Mouse (Mus musculus) 3134 (cell line): ENCODE data around the gene Ndc80.
"Not testable (repeated sequence)": the region's sequence is repeated elsewhere in the genome, so short reads cannot be mapped to it uniquely, and the experiment has no call there.

Source experiments
- DNase-seq: peaks from one replicate; pipeline ENCODE4 v3.0.0-alpha.2; 2011; ENCODE audit warnings: low spot score; ENCODE audit not compliant: insufficient read length; ENCODE audit errors: extremely low read depth

The Ndc80 gene

DNA sequence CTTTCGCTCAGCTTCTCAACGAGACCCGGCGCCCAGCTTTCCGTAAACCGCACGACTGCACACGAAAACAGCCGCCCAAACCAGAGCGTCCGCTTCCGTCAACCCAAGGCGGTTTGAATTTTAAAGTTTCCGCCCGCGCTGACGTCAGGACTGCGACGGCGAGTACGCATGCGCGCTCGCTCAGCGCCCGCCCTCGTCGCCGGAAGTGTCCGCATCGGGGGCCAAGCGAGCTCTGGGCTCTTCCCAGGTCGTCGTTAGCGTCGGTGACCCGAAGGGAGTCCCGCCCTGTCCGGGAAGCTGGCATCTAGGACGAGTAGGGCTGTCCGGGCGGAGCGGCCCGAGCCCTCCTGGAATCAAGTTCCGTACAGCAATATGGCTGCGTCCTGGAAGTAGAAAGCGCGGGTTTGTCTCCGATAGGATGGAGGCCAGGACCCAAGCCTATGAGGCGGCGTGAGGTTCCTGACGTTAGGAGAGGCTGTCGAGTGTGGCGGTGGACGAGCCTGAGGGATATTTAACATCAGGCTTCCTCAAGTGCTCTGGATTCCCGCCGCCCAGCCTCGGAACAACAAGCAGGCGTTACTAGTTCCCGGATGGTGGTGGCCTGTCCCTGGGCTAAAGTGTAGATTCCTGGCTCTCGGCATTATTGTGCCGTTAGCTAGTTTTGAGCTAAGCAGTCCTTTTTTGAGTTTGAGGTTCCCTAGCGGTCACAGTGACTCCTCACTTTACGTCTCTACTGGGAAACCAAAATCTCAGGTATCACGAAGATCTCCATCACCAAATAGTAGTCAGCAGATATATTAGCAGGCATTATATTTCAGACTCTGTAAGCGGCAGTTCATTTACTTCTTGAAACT is at the start of gene Ndc80:
Gene Ndc80, minus strand, starts transcription at position 147 of the 854 bp plus-strand sequence.
- peak; percentile 98 for DNase-seq

DNA sequence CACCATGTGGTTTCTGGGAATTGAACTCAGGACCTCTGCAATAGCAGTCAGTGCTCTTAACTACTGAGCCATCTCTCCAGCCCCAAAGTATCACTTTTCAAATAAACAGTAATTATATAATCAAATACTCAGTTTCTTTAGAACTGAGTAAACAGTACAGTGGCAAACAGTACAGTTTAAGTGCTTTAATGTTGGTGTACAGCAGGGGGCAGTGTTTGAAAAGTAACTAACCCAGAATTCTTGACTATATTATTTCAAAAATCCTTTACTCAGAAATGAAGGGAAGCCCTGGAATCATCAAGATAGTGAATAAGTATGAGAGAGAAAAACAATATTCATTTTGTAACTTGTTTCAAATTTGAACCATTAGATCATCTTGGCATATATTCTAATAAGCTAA is 35.0 kb upstream of the Ndc80 start:
- no peak for DNase-seq

DNA sequence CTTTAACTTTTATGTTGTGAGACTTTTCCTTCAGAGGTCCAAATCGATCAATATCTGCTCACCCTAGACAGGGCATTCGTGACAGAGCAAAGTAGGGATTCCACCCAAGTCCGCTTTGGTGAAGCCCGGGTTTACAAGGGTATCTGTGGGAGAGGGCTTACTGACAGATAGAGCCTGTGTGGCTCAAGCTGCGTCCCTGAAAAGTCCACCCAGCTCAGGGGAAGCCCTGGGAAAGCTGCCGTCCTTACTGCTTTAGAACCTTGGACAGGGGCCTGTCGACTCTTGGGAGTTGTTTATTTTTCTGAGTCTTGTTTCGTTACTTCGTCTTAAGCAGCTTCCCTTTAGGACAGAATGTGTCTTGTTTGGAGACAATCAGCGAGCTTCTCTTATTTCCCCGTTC is 26.2 kb upstream of the Ndc80 start:
- DNase-seq, result no peak

DNA sequence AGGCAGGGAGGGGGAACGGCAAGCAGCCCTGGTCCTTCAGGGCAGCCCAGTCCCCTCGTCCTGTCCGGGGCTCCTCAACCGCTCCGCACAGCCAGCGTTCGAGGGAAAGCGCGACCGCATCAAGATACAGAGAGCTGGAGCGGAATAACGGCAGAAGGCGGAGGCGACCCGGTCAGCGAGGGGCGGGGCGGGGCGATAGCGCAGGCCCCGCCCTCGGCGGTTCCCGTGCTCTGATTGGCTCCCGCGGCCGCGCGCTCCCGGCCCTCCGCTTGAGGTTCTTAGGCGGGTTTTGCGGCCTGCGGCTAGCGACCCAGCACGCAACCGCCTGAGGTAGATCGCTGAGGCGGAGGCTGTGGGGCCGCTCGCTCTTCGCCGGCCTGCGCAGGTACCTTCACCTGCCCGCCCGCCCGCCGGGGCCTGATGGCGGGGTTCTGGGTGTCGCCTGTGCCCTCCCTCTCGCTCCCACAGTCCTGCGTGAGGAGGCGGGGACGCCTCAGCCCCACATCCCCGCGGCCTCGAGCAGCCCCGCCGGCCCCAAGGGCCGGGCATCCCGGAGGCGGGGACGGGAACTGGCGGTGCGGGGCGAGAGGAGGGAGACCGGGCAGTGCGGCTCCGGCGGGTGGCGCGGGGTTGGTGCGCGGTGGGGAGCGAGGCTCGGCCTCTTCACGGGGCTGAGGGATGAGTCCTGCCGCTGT is 25.2 kb upstream of the Ndc80 start, which contains the start of gene Spdya:
Gene Spdya, plus strand, starts transcription at position 305 of the 695 bp plus-strand sequence.
- peak; percentile 87 for DNase-seq

DNA sequence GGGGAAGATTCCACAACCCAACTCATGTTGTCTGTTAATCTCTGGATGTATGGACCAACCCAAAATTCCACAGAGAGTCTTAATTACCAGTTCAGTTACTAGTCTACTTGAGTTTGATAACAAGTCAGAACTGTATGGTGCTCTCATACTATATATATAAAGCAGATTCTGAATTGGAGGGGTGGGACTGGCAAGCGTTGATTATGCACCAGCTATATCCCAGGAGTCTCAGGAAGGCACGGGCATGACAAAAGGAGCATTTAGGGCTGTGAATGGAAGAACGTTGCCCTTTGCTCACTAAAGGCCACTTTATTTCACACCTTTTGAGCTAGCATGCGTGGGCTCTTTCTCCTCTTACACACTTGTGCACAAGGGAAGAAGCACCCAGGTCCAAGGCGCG is 24.7 kb upstream of the Ndc80 start:
- no peak for DNase-seq

DNA sequence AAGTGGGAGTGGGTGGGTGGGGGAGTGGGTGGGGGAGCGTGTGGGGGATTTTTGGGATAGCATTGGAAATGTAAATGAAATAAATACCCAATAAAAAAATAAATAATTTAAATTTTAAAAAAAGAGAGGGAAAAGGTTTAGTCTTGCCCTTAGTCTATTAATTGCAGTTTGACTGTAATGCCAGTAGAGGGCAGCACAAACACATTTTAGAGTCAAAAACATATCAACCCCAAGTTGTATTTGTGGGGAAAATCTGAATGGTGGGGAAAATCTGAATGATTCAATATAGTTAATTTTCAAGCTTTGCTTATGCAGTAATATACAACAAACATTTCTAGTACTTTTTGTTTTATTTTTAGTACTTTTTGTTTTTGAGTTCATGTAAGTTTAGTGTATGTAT is 21.9 kb upstream of the Ndc80 start:
- DNase-seq, result no peak

DNA sequence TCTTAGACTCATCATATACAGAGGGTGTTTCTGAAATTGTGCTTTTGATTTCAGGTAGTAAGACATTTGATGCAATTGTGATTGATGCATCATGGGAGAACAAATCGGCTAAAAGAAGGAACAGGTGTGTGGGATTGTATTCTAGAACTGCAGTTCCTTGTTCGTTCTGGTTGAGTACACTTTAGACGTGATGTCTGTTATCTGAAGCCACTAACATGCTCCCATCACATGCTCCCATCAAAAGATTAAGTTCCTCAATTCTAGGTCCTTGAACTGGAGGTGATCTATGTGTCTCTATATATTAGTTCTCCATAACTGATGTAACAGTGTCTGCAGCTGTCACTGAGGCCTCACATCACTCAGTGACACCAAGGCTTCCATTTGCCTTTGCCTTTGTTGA is 10.5 kb upstream of the Ndc80 start:
- DNase-seq, result no peak

DNA sequence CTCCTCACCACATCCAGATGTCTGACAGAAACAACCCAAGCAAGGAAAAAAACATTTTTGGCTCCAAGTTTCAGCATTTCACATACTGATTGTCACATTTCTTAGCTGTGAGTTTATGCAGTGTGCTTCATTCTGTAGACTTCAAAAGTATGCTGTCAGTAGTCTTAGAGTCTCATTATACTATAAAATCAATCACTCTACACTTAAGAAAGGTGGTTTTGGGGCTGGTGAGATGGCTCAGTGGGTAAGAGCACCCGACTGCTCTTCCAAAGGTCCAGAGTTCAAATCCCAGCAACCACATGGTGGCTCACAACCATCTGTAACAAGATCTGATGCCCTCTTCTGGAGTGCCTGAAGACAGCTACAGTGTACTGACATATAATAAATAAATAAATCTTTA is 8.9 kb upstream of the Ndc80 start:
- not testable (repeated sequence) for DNase-seq

DNA sequence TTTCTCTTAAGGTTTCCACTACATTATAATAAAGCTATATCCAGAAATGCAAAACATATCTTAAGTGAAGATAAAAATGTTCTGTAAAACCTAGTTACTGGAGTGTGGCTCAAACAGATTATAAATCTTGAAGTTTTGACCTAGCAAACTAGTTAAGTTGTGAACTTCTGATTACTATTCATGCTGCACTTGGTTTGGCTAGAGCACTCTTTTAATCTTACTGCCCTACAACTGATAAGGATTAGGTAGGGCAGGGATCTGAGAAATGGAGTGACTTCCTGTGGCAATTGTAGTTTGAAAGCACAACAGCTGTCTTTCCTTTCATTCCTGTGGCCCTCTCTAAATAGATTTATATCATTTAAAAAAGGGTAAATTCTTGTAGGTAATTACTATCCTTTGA is 1.4 kb upstream of the Ndc80 start:
- no peak for DNase-seq

DNA sequence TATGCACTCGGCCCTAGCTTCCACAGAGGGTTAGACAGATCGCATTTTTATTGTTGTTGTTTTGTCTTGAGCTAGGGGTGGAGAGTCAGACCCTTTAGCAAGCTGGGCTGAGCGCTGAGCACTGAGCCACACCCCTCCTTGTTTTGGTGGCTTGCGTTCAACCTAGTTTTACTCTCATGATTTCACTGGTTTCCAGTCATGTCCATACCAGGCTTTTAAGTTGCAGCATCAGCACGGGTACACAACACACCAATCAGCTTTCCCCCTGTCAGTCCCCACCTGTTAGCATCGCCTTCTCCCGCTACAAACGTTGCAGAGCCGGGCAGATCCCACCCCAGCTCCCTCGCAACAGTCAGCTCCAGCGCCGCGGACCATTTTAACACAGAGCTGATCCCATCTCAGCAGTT is 352 bp downstream of the Ndc80 start:
- no peak for DNase-seq

DNA sequence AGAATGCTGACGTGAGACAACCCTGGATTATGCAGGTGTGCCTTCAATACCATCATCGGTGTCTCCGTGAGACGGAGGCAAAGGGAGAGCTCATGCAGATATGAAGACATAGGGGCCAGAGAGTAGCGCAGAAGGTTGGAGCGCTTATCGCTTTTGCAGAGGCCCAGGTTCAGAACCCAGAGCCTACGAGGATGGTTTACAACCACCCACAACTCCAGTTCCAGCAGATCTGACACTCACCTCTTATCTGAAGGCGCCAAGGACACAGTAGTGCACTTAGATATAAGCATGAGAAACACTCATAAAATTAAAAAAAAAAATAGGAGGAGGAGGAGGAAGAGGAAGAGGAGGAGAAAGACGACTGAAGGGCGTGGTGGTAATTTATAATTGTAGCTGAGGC is 16.4 kb downstream of the Ndc80 start:
- no peak for DNase-seq

DNA sequence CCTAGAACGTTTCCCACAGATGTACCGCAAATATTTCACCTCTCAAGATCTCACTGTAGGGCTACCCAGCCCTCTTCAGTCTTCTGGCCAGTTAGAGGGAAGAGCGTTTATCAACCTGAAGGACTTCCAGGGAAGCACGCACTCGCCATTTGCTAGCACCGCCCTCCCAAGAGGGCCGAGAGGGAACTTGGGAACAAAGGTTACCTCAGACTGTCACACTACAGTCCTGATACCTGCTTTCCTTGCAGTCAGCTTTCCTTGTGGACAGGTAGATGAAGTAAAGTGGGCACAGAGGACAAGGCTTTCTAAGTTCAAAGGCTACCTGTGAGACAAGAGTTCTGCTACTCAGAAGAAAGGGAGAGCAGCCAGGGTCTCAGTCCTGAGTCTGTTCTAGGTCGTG is 19.8 kb downstream of the Ndc80 start:
- DNase-seq, result no peak

DNA sequence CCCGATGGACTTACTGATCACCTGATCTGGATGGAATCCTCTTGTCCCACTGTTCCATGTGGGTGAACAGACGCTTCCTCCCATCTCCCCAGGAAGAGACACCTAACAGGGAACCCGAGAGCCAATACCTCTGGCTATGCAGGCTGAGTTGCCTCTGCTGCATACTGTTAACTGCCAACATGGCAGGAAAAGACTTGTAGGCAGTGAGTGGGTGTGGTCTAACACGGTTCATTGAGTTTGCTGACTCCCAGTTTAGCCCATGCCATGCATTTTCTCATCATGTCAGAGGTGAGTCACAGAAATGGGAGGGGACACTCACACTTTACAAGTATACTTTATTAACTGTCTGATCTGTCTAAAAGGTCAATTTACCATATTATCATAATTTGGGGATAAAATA is 30.9 kb downstream of the Ndc80 start:
- DNase-seq, result peak; percentile 21

DNA sequence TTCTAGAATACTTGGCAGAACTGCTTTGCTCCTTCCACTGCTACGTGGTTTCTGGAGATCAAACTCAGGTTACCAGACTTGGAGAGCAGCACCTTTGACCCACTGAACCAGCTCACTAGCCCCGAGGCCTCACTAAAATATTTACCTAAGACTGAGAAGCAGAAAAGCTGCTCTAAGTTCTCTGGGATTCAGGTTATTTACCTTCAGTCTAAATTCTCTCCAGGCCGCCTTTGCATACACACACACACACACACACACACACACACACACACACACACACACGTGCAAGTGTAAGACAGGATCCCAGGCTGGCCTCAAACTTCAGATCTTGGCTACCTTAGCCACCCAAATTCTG is 35.3 kb downstream of the Ndc80 start:
- no peak for DNase-seq

DNA sequence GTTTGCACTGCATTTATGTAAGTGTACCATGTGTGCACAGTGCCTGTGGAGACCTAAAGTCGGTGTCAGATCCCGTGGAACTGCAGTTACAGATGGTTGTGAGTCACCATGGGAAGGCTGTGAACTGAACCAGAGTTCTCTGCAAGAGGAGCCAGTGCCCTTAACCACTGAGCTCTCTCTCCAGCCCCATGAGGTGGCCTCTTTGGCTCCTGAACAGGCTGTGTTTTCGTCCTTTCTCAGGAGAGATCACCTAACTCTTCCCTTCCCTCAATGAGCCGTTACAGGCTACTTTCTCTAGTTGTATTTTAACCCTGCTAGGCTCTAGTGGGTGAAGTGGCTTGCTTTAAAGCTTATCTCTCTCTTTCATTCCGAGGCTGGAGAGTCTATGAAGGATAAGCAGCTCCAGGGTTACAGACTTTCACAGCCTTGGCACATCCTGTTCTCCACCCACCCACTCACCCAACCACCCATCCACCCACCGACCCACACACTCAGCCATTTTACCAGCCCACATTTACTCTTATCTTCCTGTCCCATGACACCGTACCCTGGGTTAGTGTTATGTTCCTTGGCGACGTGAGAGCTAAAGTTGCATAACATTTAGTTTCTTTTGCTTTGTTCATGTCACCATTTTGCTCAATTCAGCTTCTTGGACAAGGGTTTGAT is 35.9 kb downstream of the Ndc80 start:
- DNase-seq, result no peak

DNA sequence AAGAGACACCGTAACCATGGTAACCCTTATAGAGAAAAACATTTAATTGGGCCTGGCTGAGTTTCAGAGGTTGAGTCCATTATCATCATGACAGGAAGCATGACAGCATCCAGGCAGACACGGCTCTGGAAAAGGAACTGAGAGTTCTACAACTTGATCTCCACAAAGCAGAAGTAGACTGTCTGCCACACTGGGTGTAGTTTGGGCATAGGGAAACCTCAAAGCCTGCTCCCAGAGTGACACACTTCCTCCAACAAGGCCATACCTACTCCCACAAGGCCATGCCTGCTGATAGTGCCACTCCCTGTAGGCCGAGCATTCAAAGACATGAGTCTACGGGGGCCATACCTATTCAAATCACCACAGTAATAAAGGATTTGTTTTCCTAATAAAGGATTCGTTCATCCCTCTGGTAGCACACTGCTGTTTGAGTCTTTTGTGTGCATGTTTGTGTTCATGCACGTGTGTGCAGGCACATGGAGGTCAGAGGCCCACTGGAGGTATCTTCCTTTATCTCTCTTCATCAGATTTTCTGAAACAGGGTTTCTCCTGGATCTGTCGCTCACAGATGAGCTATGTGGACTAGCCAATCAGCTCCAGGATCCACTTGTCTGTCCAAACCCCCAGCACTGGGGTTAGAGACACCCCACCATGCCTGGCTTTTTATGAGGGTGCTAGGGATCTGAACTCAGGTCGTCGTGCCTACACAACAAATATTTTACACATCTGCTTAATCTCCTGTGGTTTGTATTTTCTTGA is 36.8 kb downstream of the Ndc80 start:
- DNase-seq, result no peak

DNA sequence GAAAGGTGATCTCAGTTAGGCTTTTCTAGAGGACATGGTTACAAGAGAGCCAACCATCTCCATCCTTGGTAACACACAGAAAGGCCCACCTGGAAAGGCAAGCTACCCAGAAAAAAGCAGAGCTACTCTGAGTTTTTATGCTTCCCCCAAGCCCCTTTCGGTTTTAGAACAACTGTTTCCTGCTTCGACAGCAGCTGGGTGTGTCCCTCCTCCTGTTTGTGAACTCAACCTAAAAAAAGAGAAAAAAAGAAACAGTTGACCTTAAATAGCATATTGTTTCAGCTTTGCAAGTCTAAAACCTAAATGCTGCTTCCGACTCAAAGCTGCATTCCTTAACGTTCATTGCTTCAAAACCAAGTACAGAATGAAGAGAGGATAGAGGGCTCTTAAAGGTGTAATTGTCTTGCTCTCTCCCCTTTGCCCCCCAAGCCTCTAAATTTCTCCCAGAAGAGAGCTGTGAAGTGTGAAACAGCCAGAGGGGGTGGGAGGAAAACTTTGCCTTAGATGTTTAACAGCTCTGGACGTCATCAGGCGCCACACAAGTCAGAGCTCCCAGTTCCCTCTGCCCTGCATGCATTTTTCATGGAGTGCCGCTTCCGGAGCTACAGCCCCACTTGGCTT is 40.3 kb downstream of the Ndc80 start:
- no peak for DNase-seq

DNA sequence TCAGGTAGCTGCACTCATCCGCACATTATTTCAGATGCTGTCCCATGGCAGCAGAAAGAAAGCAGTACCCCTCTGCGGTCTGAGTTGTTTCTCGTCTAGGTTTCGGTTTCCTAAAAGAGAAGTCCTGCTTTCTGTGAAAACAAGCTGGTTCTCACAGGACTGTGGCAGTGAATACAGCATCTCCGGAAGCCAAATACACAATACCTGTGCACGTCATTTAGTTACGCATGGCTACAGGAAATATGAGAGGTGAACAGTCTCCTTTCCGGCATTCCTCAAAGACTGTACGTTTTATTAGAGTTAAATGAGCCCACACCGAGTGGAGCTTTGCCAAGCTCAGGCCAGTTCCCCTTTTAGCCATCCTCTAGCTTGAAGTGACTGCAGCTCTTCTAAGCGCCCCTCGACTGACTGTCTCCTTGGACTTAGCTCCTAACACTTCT is 40.8 kb downstream of the Ndc80 start:
- DNase-seq, result no peak

DNA sequence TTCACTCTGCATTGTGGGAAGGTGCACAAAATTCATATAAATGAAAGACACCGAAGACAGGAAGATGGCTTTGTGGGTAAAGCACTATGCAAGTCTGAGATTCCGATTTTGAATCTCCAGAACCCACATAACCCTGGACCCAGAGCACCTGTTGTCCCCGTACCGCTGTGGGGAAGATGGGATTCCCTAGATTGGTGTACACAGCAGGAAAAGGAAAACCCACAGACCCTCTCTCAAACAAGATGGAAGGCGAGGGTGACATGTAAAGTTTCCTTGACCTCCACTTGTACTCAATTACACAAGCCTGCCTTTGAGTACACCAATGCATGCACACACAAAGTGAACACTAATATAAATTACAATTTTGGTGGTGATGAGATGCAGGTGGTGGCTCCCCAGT is 41.9 kb downstream of the Ndc80 start:
- no peak for DNase-seq

DNA sequence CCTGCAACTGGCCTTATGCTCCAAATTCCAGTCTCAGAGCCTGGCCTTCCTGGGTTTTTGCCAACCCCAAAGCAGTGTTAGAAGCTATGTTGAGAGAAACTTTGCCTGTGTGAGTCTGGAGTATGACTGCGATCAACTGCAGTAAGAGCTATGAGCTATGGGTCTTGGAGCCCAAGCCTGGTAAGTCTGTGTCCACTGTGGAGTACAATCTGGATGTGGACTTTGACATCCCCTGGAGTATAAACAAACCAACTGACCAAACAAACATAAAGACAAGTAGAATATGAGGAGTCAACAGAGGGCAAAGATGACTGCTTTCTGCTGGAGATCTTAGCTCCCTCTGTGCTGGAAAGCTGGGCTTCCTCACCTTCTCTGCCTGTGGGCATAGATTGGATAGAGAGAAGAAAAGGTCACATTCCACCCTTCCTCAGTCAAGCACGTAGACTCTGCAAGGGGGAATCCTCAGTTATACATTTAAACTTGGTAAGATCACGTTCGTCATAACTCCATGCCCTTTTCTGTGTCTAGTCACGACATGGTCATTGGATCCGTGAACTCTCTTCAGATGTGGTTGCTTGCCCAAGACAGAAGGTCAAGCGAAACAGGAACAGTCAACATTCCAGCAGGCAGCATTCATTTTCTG is 43.1 kb downstream of the Ndc80 start:
- DNase-seq, result no peak
